ENCODE assay signal across 9 mouse cellular contexts in the genomic region with DNA sequence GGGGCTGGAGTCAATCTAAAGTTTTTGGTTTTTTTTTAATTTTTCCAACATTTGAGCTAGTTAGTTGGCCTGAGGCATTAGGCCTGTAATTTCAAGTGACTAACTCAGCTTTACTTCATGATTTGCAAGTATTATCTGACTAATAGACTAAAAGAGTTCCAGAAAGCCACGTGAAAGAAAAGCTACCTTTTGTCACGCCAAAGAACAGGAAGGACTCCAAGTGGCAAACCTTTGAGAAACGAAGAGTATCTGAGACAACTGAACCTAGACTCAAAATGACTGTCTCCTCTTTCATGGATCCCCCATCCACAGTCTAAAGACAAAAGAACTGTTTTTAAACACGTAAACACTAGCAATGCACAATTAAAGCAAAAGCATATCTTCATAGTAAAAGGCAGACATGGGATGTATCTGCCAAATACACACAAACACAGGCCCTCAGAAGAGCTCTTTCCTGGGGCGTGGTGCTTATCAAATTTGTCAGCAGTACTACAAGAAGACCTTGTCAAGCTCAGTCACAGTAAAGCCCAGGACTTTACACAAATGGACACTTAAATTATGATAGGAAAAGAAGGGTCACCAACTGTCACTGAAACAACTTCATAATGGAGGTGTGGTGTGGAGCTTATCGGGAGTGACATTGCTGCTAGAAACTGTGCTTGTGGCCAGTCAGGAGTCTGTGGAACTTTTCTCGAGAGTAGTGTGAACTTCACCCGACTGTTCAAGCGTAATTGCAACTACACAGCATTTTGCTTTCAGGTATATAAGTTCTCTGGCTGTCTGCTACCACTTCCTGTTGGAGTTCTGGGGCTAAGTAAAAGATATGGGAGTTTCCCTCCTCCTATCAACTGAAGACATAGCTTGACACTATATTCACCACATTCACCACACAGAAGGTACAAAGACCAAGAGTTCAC. TPM values are rescaled to one million over a fixed set of nuclear protein-coding genes. Genes with fewer than 3 reads are reported as not detected.
DNase-seq lines count a peak whose midpoint lies in the region; ATAC-seq and TF ChIP-seq lines count a peak whose summit lies in the region.
"Had no signal": no experiment of that assay in that cellular context is flagged by ENCODE, and none has a peak within 500 bp of the region (broad histone marks: within the 10 kb centered on the region; RNA-seq: fewer than 3 reads in every experiment).

No protein-coding gene starts in this region.

- no peaks in the 10 kb centered on the region for H3K9me3 ChIP-seq in heart, embryonic 12.5 days (replicated peaks)
- H3K9me3 ChIP-seq in liver, embryonic 14.5 days (ENCODE audit: control insufficient read depth, low read length): no peaks in the 10 kb centered on the region
- H3K9me3 ChIP-seq in midbrain, embryonic 15.5 days: no peaks in the 10 kb centered on the region

- peak overlapping the region; percentile 27; the same call in 1 of the 2 replicates for H3K4me2 ChIP-seq in heart, embryonic 12.5 days
- H3K4me2 ChIP-seq in liver, embryonic 14.5 days (ENCODE audit: low read depth): peak overlapping the region; percentile 74
- H3K4me2 ChIP-seq in midbrain, embryonic 15.5 days: no peak overlapping the region

- no peak for TF ChIP-seq POLR2A in bone marrow macrophage, adult 2 months (IDR thresholded peaks at IDR 0.05; ENCODE audit: borderline replicate concordance, low read depth, low read length)

- H3K27ac ChIP-seq in heart, embryonic 12.5 days (ENCODE audit: poor library complexity, severe bottlenecking): peak overlapping the region; percentile 60
- peak overlapping the region; percentile 36; the same call in 1 of the 2 replicates for H3K27ac ChIP-seq in bone marrow macrophage, adult 2 months (ENCODE audit: insufficient read depth, low read depth, low read length)
- peak overlapping the region; percentile 97 for H3K27ac ChIP-seq in liver, embryonic 14.5 days
- H3K27ac ChIP-seq in midbrain, embryonic 15.5 days: no peak overlapping the region

- peak; percentile 83 for TF ChIP-seq EP300 in liver, embryonic 14.5 days (IDR thresholded peaks at IDR 0.05; ENCODE audit: low read depth)

- TF ChIP-seq CTCF in bone marrow macrophage, adult 2 months (IDR thresholded peaks at IDR 0.05; ENCODE audit: low read depth, low read length): no peak
- no peak for TF ChIP-seq CTCF in liver, embryonic 14.5 days (IDR thresholded peaks at IDR 0.05; ENCODE audit: low read depth)

- no peak for DNase-seq in heart, adult 9 months (ENCODE audit: low spot score in 2 of 2)
- peak; percentile 57 for DNase-seq in 416B (ENCODE audit: low read depth)
- peak; percentile 74 to 81 (median 80) for DNase-seq in liver, embryonic 14.5 days (ENCODE audit: low read depth in 3 of 3, low spot score in 3 of 3)
- no peak for DNase-seq in right cerebral cortex, postnatal 25 days
- no peak for DNase-seq in left cerebral cortex, adult 9 months (ENCODE audit: low spot score in 2 of 2)
- DNase-seq: adrenal gland, adult 8-10 months had no signal

- WGBS in heart, embryonic 12.5 days: 56% methylated on average over 9 of the region's 9 CpGs
- WGBS in liver, embryonic 14.5 days (ENCODE audit: insufficient replicate concordance): 7% methylated on average over 9 of the region's 9 CpGs
- WGBS in midbrain, embryonic 15.5 days: 86% methylated on average over 9 of the region's 9 CpGs

- no peaks in the 10 kb centered on the region for H3K27me3 ChIP-seq in heart, embryonic 12.5 days (replicated peaks)
- H3K27me3 ChIP-seq in liver, embryonic 14.5 days (ENCODE audit: control insufficient read depth, insufficient read depth, low read length): no peaks in the 10 kb centered on the region
- H3K27me3 ChIP-seq in midbrain, embryonic 15.5 days (replicated peaks): no peaks in the 10 kb centered on the region

- H3K9ac ChIP-seq in heart, embryonic 12.5 days: no peak overlapping the region
- peak overlapping the region; percentile 73 for H3K9ac ChIP-seq in liver, embryonic 14.5 days (replicated peaks)
- H3K9ac ChIP-seq in midbrain, embryonic 15.5 days: no peak overlapping the region

- H3K36me3 ChIP-seq in heart, embryonic 12.5 days: no peaks in the 10 kb centered on the region
- H3K36me3 ChIP-seq in liver, embryonic 14.5 days (replicated peaks; ENCODE audit: control insufficient read depth, insufficient read depth, low read depth): peaks cover 14% of the 10 kb centered on the region
- no peaks in the 10 kb centered on the region for H3K36me3 ChIP-seq in midbrain, embryonic 15.5 days (replicated peaks)

- 0 out of 2 replicates have a peak overlapping the region, but pooled peaks have one; percentile 8 for H3K4me3 ChIP-seq in heart, embryonic 12.5 days
- H3K4me3 ChIP-seq in bone marrow macrophage, adult 2 months (ENCODE audit: insufficient read depth, low read length): peak overlapping the region; percentile 18
- H3K4me3 ChIP-seq in liver, embryonic 14.5 days (ENCODE audit: insufficient read depth in 1 of 2, low read depth in 2 of 2, low read length in 2 of 2): peak overlapping the region; percentile 55 to 96
- no peak overlapping the region for H3K4me3 ChIP-seq in midbrain, embryonic 15.5 days

- ATAC-seq in heart, embryonic 12.5 days (ENCODE audit: insufficient number of reproducible peaks, low FRiP score): no peak
- ATAC-seq in liver, embryonic 14.5 days (ENCODE audit: insufficient read depth): peak; percentile 68
- ATAC-seq in midbrain, embryonic 15.5 days (replicated peaks): no peak

- peaks cover 42% of the 10 kb centered on the region for H3K4me1 ChIP-seq in heart, embryonic 12.5 days (replicated peaks)
- H3K4me1 ChIP-seq in bone marrow macrophage, adult 2 months (ENCODE audit: control insufficient read depth, insufficient read depth, low read length): peaks cover 48% of the 10 kb centered on the region
- peaks cover 67 to 70% of the 10 kb centered on the region in 2 experiments for H3K4me1 ChIP-seq in liver, embryonic 14.5 days (replicated peaks; ENCODE audit: control insufficient read depth in 2 of 2, insufficient read depth in 2 of 2, low read length in 1 of 2)
- H3K4me1 ChIP-seq in midbrain, embryonic 15.5 days: peaks cover 33% of the 10 kb centered on the region

RNA-seq across cellular contexts. Expression of a gene that starts 3.4 kb away (rescaled TPM):
- 22.3 and 24.4 TPM in 2 replicates for polyA plus RNA-seq in heart, embryonic 12.5 days (2016; fragmentation: Nextera tagmentation; extraction: Ambion mirVana)
- polyA plus RNA-seq in bone marrow macrophage, adult 2 months (2012; ENCODE audit: insufficient read depth, insufficient read length, missing spikeins): 160 and 169 TPM in 2 replicates
- 15.1 and 20.6 TPM in 2 replicates for polyA plus RNA-seq in liver, embryonic 14.5 days (2012; rRNA removed)
- polyA plus RNA-seq in liver, embryonic 14.5 days (2014; fragmentation: Nextera tagmentation; extraction: Ambion mirVana): 17.9 and 18.3 TPM in 2 replicates
- 28.5 and 29.0 TPM in 2 replicates for polyA plus RNA-seq in midbrain, embryonic 15.5 days (2015; fragmentation: Nextera tagmentation; extraction: Ambion mirVana)

RNA-seq across cellular contexts. Expression of a gene that starts 29.8 kb away (rescaled TPM):
- polyA plus RNA-seq in heart, embryonic 12.5 days (2016; fragmentation: Nextera tagmentation; extraction: Ambion mirVana): 563 and 577 TPM in 2 replicates
- 256 and 349 TPM in 2 replicates for polyA plus RNA-seq in bone marrow macrophage, adult 2 months (2012; ENCODE audit: insufficient read depth, insufficient read length, missing spikeins)
- 176 and 238 TPM in 2 replicates for polyA plus RNA-seq in liver, embryonic 14.5 days (2012; rRNA removed)
- 612 and 652 TPM in 2 replicates for polyA plus RNA-seq in liver, embryonic 14.5 days (2014; fragmentation: Nextera tagmentation; extraction: Ambion mirVana)
- 179 and 197 TPM in 2 replicates for polyA plus RNA-seq in midbrain, embryonic 15.5 days (2015; fragmentation: Nextera tagmentation; extraction: Ambion mirVana)

RNA-seq across cellular contexts. Expression of a gene that starts 59.2 kb away (rescaled TPM):
- polyA plus RNA-seq in heart, embryonic 12.5 days (2016; fragmentation: Nextera tagmentation; extraction: Ambion mirVana): 9.3 and 10.1 TPM in 2 replicates
- 19.6 and 22.9 TPM in 2 replicates for polyA plus RNA-seq in bone marrow macrophage, adult 2 months (2012; ENCODE audit: insufficient read depth, insufficient read length, missing spikeins)
- 3.8 and 5.6 TPM in 2 replicates for polyA plus RNA-seq in liver, embryonic 14.5 days (2012; rRNA removed)
- 6.8 and 7.7 TPM in 2 replicates for polyA plus RNA-seq in liver, embryonic 14.5 days (2014; fragmentation: Nextera tagmentation; extraction: Ambion mirVana)
- 10.8 and 11.2 TPM in 2 replicates for polyA plus RNA-seq in midbrain, embryonic 15.5 days (2015; fragmentation: Nextera tagmentation; extraction: Ambion mirVana)

Comparison
In these comparisons a context has a peak if more than half of its experiments do, and no peak if none do; other contexts are left out.
1. DNase-seq: peak in 416B (single experiment) and liver, embryonic 14.5 days (3 of 3); none in heart, adult 9 months (0 of 2), right cerebral cortex, postnatal 25 days (single experiment) and left cerebral cortex, adult 9 months (0 of 2).